Mouse (Mus musculus): ENCODE data around the gene Gm6169. TPM values are rescaled to one million over a fixed set of nuclear protein-coding genes. Genes with fewer than 3 reads are reported as not detected.

The Gm6169 gene
- polyA plus RNA-seq, 1 experiment from 2014 or later = 3.2 TPM

GRCm38 (mm10) chr13:97052667-97053066 lies 46.4 kb downstream of the Gm6169 start:
- no peak for ATAC-seq (ENCODE audit: extremely low read depth, insufficient number of reproducible peaks, low FRiP score, low TSS enrichment)
- Histone ChIP-seq H3K36me3 (no peaks in the 10 kb centered on the region), H3K4me3 (no peak overlapping the region), H3K27me3 (replicated peaks) (no peaks in the 10 kb centered on the region), H3K9ac (no peak overlapping the region), H3K4me2 (no peak overlapping the region), H3K27ac (replicated peaks) (no peak overlapping the region), H3K9me3 (no peaks in the 10 kb centered on the region), H3K4me1 (peaks cover 6% of the 10 kb centered on the region; the same call in 1 of the 2 replicates)
- 11% methylated on average over 11 of the region's 11 CpGs for WGBS

DNA sequence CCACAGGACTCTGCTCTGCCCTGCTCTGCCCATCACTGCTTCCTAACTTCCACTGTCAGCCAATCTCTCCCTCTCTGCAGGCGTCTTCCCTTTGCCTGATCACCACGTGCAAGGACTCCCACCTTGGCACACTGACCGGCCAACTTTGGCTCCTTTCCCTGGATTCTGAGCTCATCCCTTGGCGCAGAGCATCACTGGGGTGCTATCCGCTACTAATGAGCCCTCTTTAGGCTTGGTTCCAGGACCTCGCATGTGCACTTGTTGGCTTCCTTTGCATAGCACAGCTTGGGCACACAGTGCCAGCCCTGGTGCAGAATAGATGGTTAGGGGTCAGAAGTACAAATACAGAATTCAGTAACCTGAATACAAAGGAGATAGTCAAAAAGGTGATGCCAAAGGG lies 47.9 kb downstream of the Gm6169 start:
- no peak for ATAC-seq (ENCODE audit: extremely low read depth, insufficient number of reproducible peaks, low FRiP score, low TSS enrichment)
- Histone ChIP-seq H3K36me3 (no peaks in the 10 kb centered on the region), H3K27ac (replicated peaks) (no peak overlapping the region), H3K9me3 (no peaks in the 10 kb centered on the region), H3K27me3 (replicated peaks) (no peaks in the 10 kb centered on the region), H3K4me2 (no peak overlapping the region), H3K9ac (no peak overlapping the region), H3K4me1 (peaks cover 6% of the 10 kb centered on the region; the same call in 1 of the 2 replicates), H3K4me3 (no peak overlapping the region)
- WGBS = 73% methylated on average over 6 of the region's 6 CpGs

Other genes starting within 250 kb of the Gm6169 start
- gene Gcnt4, start 174.5 kb downstream of the Gm6169 start, polyA plus RNA-seq (2015; fragmentation: Nextera tagmentation; extraction: Ambion mirVana) = 0.36 and 0.44 TPM in 2 replicates
- not detected in 2 replicates for gene 1700029F12Rik, start 64.9 kb downstream of the Gm6169 start, polyA plus RNA-seq (2015; fragmentation: Nextera tagmentation; extraction: Ambion mirVana)
- gene Fam169a, start 32.0 kb downstream of the Gm6169 start, polyA plus RNA-seq (2015; fragmentation: Nextera tagmentation; extraction: Ambion mirVana) = 5.1 and 6.9 TPM in 2 replicates
- gene Gfm2, start 38.7 kb upstream of the Gm6169 start, polyA plus RNA-seq (2015; fragmentation: Nextera tagmentation; extraction: Ambion mirVana) = 26.4 and 29.7 TPM in 2 replicates
- 43.0 and 45.7 TPM in 2 replicates for gene Nsa2, start 38.7 kb upstream of the Gm6169 start, polyA plus RNA-seq (2015; fragmentation: Nextera tagmentation; extraction: Ambion mirVana)
- gene Hexb, start 99.1 kb upstream of the Gm6169 start, polyA plus RNA-seq (2015; fragmentation: Nextera tagmentation; extraction: Ambion mirVana) = 33.4 and 33.9 TPM in 2 replicates
- gene Enc1, start 141.9 kb upstream of the Gm6169 start, polyA plus RNA-seq (2015; fragmentation: Nextera tagmentation; extraction: Ambion mirVana) = 4.0 TPM in 2 replicates

Data from heart, embryonic 13.5 days (tissue).